Mouse (Mus musculus) spleen, adult 2 months (tissue): ENCODE data around the gene Dnaaf2. TPM values are rescaled to one million over a fixed set of nuclear protein-coding genes. Genes with fewer than 3 reads are reported as not detected.
"Not testable (repeated sequence)": the region's sequence is repeated elsewhere in the genome, so short reads cannot be mapped to it uniquely, and the experiment has no call there.

Source experiments
- DNase-seq, 2 experiments: peaks; one replicate each; pipeline versions ENCODE4 v3.0.0 to v3.0.0-alpha.2; 2012 to 2021; ENCODE audit warnings: low spot score in 2 of 2, low read depth in 1 of 2
- H3K27ac ChIP-seq: fragments of 200-500 bp; 2 replicates; pipeline ENCODE4 v1.5.1; 2012; ENCODE audit warnings: low read length, inconsistent platforms; ENCODE audit not compliant: insufficient read depth
- H3K27me3 ChIP-seq: fragments of 200-500 bp; 2 replicates; pipeline ENCODE4 v1.6.1; 2012; ENCODE audit warnings: mild to moderate bottlenecking, moderate library complexity, low read length, inconsistent platforms; ENCODE audit not compliant: control insufficient read depth, insufficient read depth
- H3K36me3 ChIP-seq: fragments of 200-500 bp; 2 replicates; pipeline ENCODE4 v1.6.1; 2012; ENCODE audit warnings: mild to moderate bottlenecking, low read length, inconsistent platforms; ENCODE audit not compliant: control insufficient read depth, insufficient read depth
- H3K4me1 ChIP-seq: fragments of 200-500 bp; 2 replicates; pipeline ENCODE4 v1.6.1; 2011; ENCODE audit warnings: inconsistent platforms; ENCODE audit not compliant: control insufficient read depth, insufficient read depth, insufficient read length
- H3K4me3 ChIP-seq: fragments of 200-500 bp; 2 replicates; pipeline ENCODE4 v1.5.1; 2011; ENCODE audit warnings: mild to moderate bottlenecking, inconsistent platforms; ENCODE audit not compliant: insufficient read depth, insufficient read length; ENCODE audit errors: extremely low read depth
- CTCF ChIP-seq: fragments of 200-500 bp; IDR thresholded peaks from 2 replicates; pipeline ENCODE4 v1.5.1; 2011; ENCODE audit warnings: mild to moderate bottlenecking, inconsistent platforms; ENCODE audit not compliant: insufficient read depth, insufficient read length, insufficient replicate concordance; ENCODE audit errors: extremely low read depth
- POLR2A ChIP-seq: fragments of 200-500 bp; IDR thresholded peaks from 2 replicates; pipeline ENCODE4 v1.6.1; 2011; ENCODE audit warnings: low read depth, low read length, inconsistent platforms
- WGBS: fragments of 180-500 bp; shearing (Covaris S2); methylation state at CpG from one replicate; pipeline ENCODE4 v1.1.7; 2018; 5-methylcytosine and 5-hydroxymethylcytosine counted together
- polyA plus RNA-seq: library from polyadenylated mRNA; depleted of rRNA; stranded (reverse); fragments of >200 nt; gene quantifications from 2 replicates; pipeline ENCODE4 v1.2.3, GENCODE M21; 2012

Dnaaf2 gene
- polyA plus RNA-seq, 1 experiment, result 1.4 TPM

DNA sequence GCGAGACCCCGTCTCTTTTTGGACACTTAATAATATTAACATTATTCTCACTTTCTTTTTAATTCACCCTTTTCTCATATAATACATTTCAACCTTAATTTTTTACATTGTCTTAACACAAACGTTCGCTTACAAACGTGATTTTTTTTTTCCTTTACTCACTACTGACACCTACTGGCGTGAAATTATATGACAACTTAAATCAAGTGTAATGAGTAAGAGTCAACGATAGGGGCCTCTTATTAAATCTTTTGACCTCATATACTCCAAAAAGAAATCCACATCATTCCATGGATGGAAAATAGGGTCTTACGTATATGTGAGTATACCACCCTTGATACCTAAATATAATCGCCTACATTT, 38.7 kb downstream of the Dnaaf2 start:
- Histone ChIP-seq H3K4me3 (no peak overlapping the region; the same call in 1 of the 2 replicates), H3K36me3 (peaks cover 9% of the 10 kb centered on the region), H3K4me1 (peaks cover 3% of the 10 kb centered on the region; the same call in 1 of the 2 replicates), H3K27me3 (no peaks in the 10 kb centered on the region), H3K27ac (peak overlapping the region; percentile 69; the same call in 1 of the 2 replicates)
- peak in 1 of 2 experiments; percentile 83 for DNase-seq
- WGBS, result 2% methylated on average over 9 of the region's 9 CpGs
- no peak for TF ChIP-seq POLR2A

DNA sequence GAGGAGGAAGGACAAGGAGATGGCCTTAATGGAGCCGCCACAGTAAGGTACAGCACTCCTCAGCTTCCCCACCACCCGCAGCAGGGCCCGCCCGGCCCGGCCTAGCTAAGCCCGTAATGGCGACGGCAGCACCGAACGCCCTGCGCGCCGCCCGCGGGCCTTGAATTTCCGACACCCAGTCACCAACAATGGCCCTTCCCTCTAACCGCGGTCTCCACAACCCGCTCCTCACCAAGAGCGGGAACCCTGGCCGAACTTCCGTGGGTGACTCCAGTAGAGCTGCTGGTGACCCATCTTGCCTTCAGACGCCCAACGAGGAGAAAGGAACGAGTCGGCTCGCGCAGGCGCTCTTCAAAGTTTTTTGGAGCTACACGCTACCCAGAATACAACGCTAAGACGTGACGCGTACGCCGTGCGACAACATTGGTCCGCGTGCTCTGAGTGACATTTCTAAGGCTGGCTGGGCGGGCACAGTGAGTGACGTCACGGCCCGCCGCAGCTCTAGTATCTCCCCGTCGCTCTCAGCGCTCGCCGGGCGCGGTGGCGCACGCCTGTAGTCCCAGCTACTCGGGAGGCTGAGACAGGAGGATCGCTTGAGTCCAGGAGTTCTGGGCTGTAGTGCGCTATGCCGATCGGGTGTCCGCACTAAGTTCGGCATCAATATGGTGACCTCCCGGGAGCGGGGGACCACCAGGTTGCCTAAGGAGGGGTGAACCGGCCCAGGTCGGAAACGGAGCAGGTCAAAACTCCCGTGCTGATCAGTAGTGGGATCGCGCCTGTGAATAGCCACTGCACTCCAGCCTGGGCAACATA, 39.3 kb downstream of the Dnaaf2 start, which contains the start of gene Rps29:
Gene Rps29, minus strand, starts transcription at position 422 of the 813 bp plus-strand sequence.
- Histone ChIP-seq H3K27ac (peak within 1 kb of the TSS; percentile 94), H3K4me3 (peak within 1 kb of the TSS; percentile 84)
- WGBS, result under 1% methylated on average over 62 of the region's 68 CpGs
- H3K36me3 ChIP-seq, H3K4me1 ChIP-seq, H3K27me3 ChIP-seq: not testable (repeated sequence)
- peak; percentile 82 for TF ChIP-seq POLR2A
- peak; percentile 93 to 98 for DNase-seq

DNA sequence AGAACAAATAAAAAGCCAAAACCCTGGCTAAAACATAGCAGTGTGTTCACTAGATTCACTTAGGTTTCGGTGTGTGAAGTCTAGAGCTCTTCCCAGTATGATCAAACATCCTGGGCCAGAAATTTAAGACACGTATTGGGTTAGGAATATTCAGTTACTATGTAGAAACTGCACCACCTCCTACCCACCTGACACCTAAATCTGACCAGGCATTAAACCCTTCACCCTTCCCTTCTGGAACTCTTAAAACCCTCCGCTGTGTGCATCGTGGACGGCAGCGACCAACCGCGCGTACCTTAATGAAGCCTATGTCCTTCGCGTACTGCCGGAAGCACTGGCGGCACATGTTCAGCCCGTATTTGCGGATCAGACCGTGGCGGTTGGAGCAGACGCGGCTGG, 39.9 kb downstream of the Dnaaf2 start:
- Histone ChIP-seq H3K4me3 (peak overlapping the region; percentile 84), H3K27ac (peak overlapping the region; percentile 94), H3K4me1 (peaks cover 3% of the 10 kb centered on the region; the same call in 1 of the 2 replicates), H3K27me3 (no peaks in the 10 kb centered on the region), H3K36me3 (peaks cover 9% of the 10 kb centered on the region)
- TF ChIP-seq CTCF (no peak), POLR2A (no peak)
- DNase-seq, result no peak
- under 1% methylated on average over 19 of the region's 19 CpGs for WGBS

DNA sequence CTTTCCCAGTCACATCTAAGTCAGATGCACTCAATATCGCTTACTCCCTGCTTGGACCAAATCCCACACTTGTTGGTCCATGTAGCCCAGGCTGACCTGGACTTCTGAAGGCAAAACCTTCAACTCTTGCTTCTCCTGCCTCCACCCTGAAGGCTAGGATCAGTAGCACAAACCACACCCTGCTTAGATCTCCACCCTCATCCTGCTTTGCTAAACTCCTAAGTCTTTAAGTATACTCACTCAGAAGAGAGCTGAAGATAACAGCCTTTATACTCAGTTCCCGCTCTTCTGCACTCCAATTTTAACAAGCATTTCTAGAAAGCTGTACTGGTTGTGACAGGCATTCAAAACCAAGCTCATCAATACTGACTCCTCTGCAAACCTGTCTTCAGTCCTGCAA, 41.1 kb downstream of the Dnaaf2 start:
- no peak overlapping the region for H3K4me3 ChIP-seq
- DNase-seq, result no peak
- H3K27me3 ChIP-seq, result no peaks in the 10 kb centered on the region
- no peak overlapping the region for H3K27ac ChIP-seq
- peaks cover 9% of the 10 kb centered on the region for H3K36me3 ChIP-seq
- no peak for TF ChIP-seq CTCF
- no peak for TF ChIP-seq POLR2A
- H3K4me1 ChIP-seq, result peaks cover 3% of the 10 kb centered on the region; the same call in 1 of the 2 replicates
- 84% methylated on average over 2 of the region's 2 CpGs for WGBS

DNA sequence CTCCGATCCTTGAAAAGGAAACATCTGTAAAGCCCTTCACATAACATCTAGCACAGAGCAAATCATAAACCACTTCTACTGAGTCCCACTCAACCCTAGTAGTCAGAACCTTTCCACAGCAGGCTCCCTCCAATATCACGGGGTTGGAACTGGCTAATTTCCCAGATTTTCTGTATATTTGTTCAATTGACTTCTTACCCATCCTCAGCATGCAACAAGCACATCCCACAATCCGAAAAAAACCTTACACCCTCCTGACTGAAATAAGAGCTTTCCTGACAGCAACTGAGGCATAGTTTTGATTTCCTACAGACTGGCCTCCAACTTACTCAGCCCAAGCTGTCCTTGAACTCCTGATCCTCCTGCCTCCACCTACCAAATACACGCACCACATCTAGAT, 41.8 kb downstream of the Dnaaf2 start:
- Histone ChIP-seq H3K4me3 (no peak overlapping the region), H3K27ac (no peak overlapping the region), H3K36me3 (peaks cover 9% of the 10 kb centered on the region), H3K4me1 (peaks cover 3% of the 10 kb centered on the region; the same call in 1 of the 2 replicates), H3K27me3 (no peaks in the 10 kb centered on the region)
- TF ChIP-seq POLR2A (no peak), CTCF (no peak)
- DNase-seq, result no peak
- 90% methylated on average over 4 of the region's 4 CpGs for WGBS

DNA sequence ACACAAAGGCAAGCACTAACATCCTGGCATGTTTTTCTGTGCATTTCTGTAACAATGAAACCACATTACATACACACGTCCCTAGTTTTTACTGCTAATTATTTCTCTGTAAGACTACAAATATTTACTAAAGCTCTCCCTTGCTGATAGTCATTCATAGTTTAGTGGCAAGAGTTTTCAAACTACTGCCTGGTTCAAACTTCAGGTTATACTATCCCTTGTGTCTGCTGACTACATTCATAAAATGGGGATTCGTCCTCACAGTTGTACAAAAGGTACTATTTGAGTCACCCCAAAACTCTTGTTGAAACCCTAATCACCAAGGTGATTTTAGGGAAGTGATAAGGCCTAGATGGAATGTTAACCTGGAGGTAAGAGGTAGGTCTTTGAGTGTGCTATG, 42.3 kb downstream of the Dnaaf2 start:
- Histone ChIP-seq H3K27ac (no peak overlapping the region), H3K27me3 (no peaks in the 10 kb centered on the region), H3K36me3 (peaks cover 9% of the 10 kb centered on the region), H3K4me1 (peaks cover 3% of the 10 kb centered on the region; the same call in 1 of the 2 replicates), H3K4me3 (no peak overlapping the region)
- DNase-seq, result no peak
- TF ChIP-seq CTCF, result no peak
- 89% methylated on average over 2 of the region's 2 CpGs for WGBS

DNA sequence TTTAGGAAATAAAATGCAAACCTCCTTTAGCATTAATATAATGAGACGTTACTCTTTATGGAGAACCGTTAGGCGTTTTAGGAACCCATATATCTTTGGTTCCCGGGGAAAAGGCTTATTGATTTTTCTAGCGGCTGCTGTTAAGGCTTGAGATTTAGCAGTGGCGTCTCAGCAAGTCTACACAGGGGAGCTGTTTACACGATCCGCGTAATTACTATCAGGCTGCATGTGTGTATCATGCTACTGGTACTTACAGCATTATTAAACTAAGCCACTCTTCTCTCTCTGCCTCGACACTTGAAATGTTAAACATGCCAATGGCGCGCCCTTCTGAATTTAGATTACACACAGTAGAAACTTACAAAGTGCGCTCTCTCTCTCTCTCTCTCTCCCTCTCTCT, 48.2 kb downstream of the Dnaaf2 start:
- DNase-seq, result no peak
- no peak overlapping the region for H3K27ac ChIP-seq
- no peaks in the 10 kb centered on the region for H3K4me1 ChIP-seq
- TF ChIP-seq CTCF, result no peak
- no peak for TF ChIP-seq POLR2A
- no peaks in the 10 kb centered on the region for H3K36me3 ChIP-seq
- 90% methylated on average over 13 of the region's 13 CpGs for WGBS
- no peaks in the 10 kb centered on the region for H3K27me3 ChIP-seq
- no peak overlapping the region for H3K4me3 ChIP-seq
